Mouse (Mus musculus) neural tube, embryonic 12.5 days (tissue): Measurements from ENCODE around the gene Sost. TPM values are rescaled to one million over a fixed set of nuclear protein-coding genes. Genes with fewer than 3 reads are reported as not detected.

Source experiments
- ATAC-seq: fragments of 200-750 bp; cut with Nextera tagmentation; 2 replicates; pipeline ENCODE4 v1.8.0; 2017; ENCODE audit warnings: low read depth, mild to moderate bottlenecking, moderate TSS enrichment, moderate library complexity; ENCODE audit not compliant: low FRiP score
- H3K27ac ChIP-seq: fragments of 300-500 bp; sonication (generic); 2 replicates; pipeline ENCODE4 v1.5.1; 2016
- H3K27me3 ChIP-seq: fragments of 300-500 bp; sonication (generic); replicated peaks from 2 replicates; pipeline ENCODE4 v1.6.1; 2016; ENCODE audit warnings: mild to moderate bottlenecking
- H3K36me3 ChIP-seq: fragments of 300-500 bp; sonication (generic); 2 replicates; pipeline ENCODE4 v1.6.1; 2016; ENCODE audit warnings: mild to moderate bottlenecking
- H3K4me1 ChIP-seq: fragments of 300-500 bp; sonication (generic); 2 replicates; pipeline ENCODE4 v1.6.1; 2016
- H3K4me2 ChIP-seq: fragments of 300-500 bp; sonication (generic); replicated peaks from 2 replicates; pipeline ENCODE4 v1.6.1; 2016; ENCODE audit warnings: mild to moderate bottlenecking
- H3K4me3 ChIP-seq: fragments of 300-500 bp; sonication (generic); 2 replicates; pipeline ENCODE4 v1.5.1; 2016
- H3K9ac ChIP-seq: fragments of 300-500 bp; sonication (generic); 2 replicates; pipeline ENCODE4 v1.6.1; 2016; ENCODE audit warnings: mild to moderate bottlenecking
- H3K9me3 ChIP-seq: fragments of 300-500 bp; sonication (generic); 2 replicates; pipeline ENCODE4 v1.6.1; 2016; ENCODE audit warnings: mild to moderate bottlenecking
- WGBS: fragments of 180-500 bp; shearing (Covaris S2); methylation state at CpG from one replicate; pipeline ENCODE4 v1.1.7; 2016; 5-methylcytosine and 5-hydroxymethylcytosine counted together
- polyA plus RNA-seq: library from polyadenylated mRNA; unstranded; fragments of >200 nt; fragmentation: Nextera tagmentation; extraction: Ambion mirVana; gene quantifications from 2 replicates; pipeline ENCODE4 v1.2.1, GENCODE M21; 2016

The Sost gene
- polyA plus RNA-seq, 1 experiment from 2014 or later, result 0.20 TPM

DNA sequence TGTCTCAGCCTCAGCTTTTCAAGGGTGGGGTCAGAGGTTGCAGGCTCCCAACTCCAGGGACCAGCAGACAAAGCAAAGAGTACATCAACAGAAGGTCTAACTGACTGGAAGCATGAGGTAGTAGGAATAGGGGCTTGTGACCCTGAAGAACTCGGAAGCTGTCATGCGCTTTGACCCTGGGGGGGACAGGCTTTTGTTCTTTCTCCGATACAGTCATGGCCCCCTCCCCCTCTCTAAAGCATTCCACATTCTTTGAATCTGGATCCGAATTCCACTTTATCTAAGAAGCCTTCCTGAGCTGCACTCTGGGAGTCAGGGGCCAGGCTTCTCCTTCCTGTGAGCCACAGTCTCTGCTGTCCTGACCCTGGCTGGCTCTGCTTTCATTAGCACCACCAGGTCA lies 34.8 kb downstream of the Sost start:
- H3K36me3 ChIP-seq, result no peaks in the 10 kb centered on the region
- 47% methylated on average over 4 of the region's 4 CpGs for WGBS
- H3K27me3 ChIP-seq, result no peaks in the 10 kb centered on the region
- H3K4me3 ChIP-seq, result no peak overlapping the region
- H3K4me1 ChIP-seq, result peaks cover 19% of the 10 kb centered on the region; the same call in 1 of the 2 replicates
- H3K9me3 ChIP-seq, result no peaks in the 10 kb centered on the region
- no peak overlapping the region for H3K27ac ChIP-seq
- no peak overlapping the region for H3K9ac ChIP-seq
- no peak for ATAC-seq
- no peak overlapping the region for H3K4me2 ChIP-seq

DNA sequence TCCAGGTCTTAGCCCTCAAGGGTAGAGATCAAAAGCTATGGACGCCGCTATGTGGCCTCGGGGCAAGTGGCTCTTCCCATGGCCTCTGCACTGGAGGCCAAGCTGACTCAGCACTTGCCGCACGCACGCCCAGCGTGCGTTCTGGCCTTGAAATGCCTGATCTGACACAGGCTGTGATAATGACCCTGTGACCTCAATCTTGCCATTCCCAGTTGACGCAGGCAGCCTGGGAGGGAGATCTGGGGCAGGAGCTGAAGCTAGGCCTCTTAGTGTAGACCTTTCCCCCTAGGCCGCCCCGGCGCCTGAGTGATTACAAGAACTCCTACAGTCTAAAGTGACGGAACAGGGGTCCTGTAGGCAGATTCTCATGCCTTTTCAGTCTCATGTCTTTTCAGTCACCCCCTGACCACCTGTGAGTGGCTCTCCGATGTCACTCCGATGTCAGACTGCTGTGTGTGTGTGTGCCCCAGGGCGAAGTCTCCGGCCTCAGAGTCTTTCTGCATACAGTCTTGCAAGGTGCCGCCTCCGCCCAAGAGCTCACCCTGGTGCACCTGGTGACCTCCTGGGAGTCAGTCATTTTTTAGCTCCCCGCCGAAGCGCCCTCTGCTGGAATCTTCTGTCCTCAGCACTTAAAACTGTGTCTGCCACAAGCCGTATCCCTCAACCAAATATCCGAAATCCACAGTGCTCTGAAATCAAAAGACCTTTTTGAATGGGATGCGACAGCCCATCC lies 38.6 kb downstream of the Sost start:
- Histone ChIP-seq H3K36me3 (no peaks in the 10 kb centered on the region), H3K4me2 (peak overlapping the region; percentile 16; the same call in 1 of the 2 replicates), H3K4me1 (0 out of 2 replicates have a peak, but pooled peaks cover 13% of the 10 kb centered on the region), H3K9ac (no peak overlapping the region), H3K4me3 (no peak overlapping the region), H3K27me3 (no peaks in the 10 kb centered on the region), H3K9me3 (no peaks in the 10 kb centered on the region), H3K27ac (no peak overlapping the region)
- ATAC-seq, result no peak
- WGBS, result 25% methylated on average over 25 of the region's 25 CpGs

DNA sequence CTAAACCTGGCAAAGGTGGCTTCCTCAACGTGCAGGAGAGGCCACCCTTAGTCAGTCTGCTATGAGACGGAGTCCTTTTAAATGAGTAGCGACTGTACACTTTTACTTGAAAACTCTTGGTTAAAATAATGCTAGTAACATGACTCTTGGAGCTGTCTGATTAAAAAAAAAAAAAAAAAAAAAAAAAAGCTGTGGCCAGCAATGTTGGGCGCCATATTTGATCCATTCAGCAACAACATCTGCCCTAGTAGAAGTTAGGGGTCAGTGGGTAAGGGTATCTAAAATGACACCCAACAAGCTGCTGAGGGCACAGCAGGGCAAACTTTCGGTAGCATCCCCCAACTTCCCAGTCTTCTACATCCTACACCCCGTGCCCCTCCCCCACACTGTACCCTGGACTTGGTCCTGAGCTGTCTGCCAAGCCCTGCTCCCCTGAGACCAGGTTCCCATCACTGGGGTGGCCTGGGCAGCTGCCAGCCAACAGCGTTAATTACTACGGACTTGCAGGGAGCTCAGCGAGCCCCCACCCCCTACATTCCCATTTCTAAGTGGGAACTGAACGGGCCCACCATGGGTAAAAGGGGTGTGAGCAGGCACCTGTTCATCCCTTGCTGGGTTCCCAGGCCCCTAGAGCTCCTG lies 39.7 kb downstream of the Sost start:
- no peak overlapping the region for H3K4me3 ChIP-seq
- 81% methylated on average over 10 of the region's 10 CpGs for WGBS
- H3K27me3 ChIP-seq, result no peaks in the 10 kb centered on the region
- no peaks in the 10 kb centered on the region for H3K36me3 ChIP-seq
- no peak overlapping the region for H3K27ac ChIP-seq
- no peak for ATAC-seq
- H3K9me3 ChIP-seq, result no peaks in the 10 kb centered on the region
- H3K4me1 ChIP-seq, result 0 out of 2 replicates have a peak, but pooled peaks cover 13% of the 10 kb centered on the region
- no peak overlapping the region for H3K9ac ChIP-seq
- no peak overlapping the region for H3K4me2 ChIP-seq

DNA sequence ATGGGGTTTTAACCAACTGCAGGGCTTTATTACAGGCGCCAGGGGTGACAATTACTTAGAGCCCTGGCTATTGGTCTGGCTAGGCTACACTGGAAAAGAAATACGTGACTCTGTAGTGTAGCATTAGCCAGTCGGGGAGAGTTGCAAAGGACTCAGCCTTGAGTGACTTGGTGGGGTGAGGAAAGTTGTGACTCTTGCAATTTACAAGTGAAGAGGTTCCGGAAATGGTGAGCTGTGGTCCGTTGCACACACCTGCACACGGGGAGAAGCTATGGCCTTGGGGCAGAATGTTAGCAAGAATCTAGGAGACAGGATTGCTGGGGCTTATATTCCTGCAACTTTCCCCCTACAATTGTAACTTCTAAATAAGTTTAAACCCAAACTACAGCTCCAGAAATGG lies 41.2 kb downstream of the Sost start:
- no peak for ATAC-seq
- no peak overlapping the region for H3K9ac ChIP-seq
- H3K36me3 ChIP-seq, result no peaks in the 10 kb centered on the region
- WGBS, result 62% methylated on average over 6 of the region's 6 CpGs
- H3K4me3 ChIP-seq, result no peak overlapping the region
- no peak overlapping the region for H3K4me2 ChIP-seq
- no peak overlapping the region for H3K27ac ChIP-seq
- H3K4me1 ChIP-seq, result 0 out of 2 replicates have a peak, but pooled peaks cover 13% of the 10 kb centered on the region
- 0 out of 2 replicates have a peak, but pooled peaks cover 3% of the 10 kb centered on the region for H3K27me3 ChIP-seq
- no peaks in the 10 kb centered on the region for H3K9me3 ChIP-seq

DNA sequence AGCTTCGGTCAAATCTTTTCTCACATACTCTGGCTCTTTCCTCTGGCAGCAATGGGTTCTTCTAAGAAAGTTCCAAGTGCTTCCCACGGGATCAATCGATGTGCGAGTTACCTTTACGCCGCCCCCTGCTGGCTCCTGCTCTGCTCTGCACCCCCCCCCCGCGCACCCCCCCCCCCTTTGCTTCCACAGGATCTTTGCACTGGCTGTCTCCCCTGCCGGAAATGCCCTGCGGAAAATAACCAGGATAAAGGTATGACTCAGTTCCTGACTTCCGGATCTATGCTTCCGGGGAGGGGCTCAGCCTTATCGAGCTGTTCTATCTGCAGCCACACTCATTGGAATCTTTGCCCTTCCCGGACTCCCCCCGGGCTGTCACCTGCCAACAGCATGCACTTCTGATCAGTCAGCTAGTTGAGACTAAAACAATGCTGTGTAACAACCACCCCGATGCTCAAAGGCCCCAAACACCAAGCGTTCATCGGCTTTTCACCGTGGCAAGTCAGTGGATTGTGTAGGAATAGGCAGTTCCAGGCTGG lies 42.3 kb downstream of the Sost start:
- no peaks in the 10 kb centered on the region for H3K36me3 ChIP-seq
- 0 out of 2 replicates have a peak, but pooled peaks cover 3% of the 10 kb centered on the region for H3K27me3 ChIP-seq
- no peak overlapping the region for H3K4me3 ChIP-seq
- no peak overlapping the region for H3K4me2 ChIP-seq
- H3K9ac ChIP-seq, result no peak overlapping the region
- ATAC-seq, result no peak
- H3K4me1 ChIP-seq, result 0 out of 2 replicates have a peak, but pooled peaks cover 13% of the 10 kb centered on the region
- no peaks in the 10 kb centered on the region for H3K9me3 ChIP-seq
- no peak overlapping the region for H3K27ac ChIP-seq
- 69% methylated on average over 19 of the region's 19 CpGs for WGBS

DNA sequence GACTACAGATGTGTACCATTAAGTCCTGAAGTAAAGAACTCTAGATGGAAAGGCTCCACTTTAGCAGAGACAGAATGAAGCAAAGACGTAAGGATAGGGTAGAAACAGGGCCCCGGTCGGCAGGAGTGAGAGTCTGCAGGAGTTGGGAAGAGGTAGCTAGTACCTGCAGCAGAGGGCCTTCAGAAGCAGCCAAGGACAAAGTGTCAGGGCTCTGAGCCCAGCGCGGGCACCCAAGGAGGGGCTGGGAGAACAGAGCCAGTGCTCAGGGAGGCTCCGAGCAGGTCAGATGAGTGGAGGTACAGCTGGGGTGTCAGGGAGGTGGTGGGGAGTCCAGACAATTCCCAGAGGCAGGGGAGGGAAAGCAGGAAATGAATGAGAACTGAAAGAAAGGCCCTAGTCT lies 42.8 kb downstream of the Sost start:
- H3K36me3 ChIP-seq, result no peaks in the 10 kb centered on the region
- no peaks in the 10 kb centered on the region for H3K9me3 ChIP-seq
- 0 out of 2 replicates have a peak, but pooled peaks cover 3% of the 10 kb centered on the region for H3K27me3 ChIP-seq
- ATAC-seq, result no peak
- H3K4me3 ChIP-seq, result no peak overlapping the region
- H3K4me1 ChIP-seq, result 0 out of 2 replicates have a peak, but pooled peaks cover 13% of the 10 kb centered on the region
- no peak overlapping the region for H3K9ac ChIP-seq
- H3K4me2 ChIP-seq, result no peak overlapping the region
- H3K27ac ChIP-seq, result no peak overlapping the region
- WGBS, result 83% methylated on average over 6 of the region's 6 CpGs

DNA sequence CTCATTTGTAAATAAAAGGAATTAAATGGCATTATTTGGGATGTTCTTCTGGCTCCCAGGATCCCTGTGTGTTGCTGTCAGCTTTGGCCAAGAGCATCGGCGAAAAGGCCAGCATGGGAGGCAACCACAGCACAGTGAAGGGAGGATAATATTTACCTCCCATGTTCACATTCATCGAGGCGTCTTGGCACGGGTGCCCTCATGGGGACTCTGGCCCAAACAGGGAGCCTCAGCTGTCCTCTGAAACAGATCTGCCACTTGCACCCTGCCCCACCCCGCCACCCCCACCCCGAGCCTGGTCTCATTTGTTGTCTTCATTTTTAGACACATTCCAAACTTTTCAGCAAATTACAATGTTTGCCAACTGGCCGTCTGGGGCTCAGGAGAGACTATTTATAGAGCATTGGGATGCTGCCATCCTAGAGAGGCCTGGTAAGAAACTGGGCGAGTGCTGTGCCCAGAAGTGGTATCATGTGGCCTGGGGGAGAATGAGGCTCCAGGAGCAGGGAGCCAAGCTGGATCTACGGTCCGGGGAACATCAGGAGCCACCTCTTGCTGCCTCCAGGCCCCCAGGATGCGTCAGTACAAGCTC lies 45.4 kb downstream of the Sost start:
- H3K4me1 ChIP-seq, result no peaks in the 10 kb centered on the region
- H3K27ac ChIP-seq, result no peak overlapping the region
- no peaks in the 10 kb centered on the region for H3K9me3 ChIP-seq
- H3K27me3 ChIP-seq, result peaks cover 13% of the 10 kb centered on the region
- WGBS, result 88% methylated on average over 12 of the region's 12 CpGs
- ATAC-seq, result no peak
- H3K9ac ChIP-seq, result no peak overlapping the region
- no peak overlapping the region for H3K4me2 ChIP-seq
- no peaks in the 10 kb centered on the region for H3K36me3 ChIP-seq
- no peak overlapping the region for H3K4me3 ChIP-seq

DNA sequence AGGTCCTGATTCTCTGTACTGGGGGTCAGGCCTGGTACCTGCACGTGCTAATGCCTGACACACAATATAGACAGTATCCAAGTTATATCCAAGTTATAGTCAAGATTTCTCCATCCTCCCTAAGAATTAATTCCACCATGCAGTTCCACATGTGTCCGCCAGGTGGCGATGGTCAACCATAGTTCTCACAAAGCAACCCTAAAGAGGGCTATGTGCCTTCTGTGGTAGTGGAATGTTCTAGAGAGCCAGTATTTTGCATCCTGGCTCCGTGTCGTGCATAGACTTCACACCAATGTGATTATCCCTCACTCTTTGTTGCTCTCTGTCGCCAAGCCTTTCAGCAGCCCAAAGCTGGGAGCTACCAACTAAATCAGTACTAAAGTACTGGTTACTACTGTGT lies 47.2 kb downstream of the Sost start:
- 3% methylated on average over 6 of the region's 6 CpGs for WGBS
- ATAC-seq, result no peak
- no peaks in the 10 kb centered on the region for H3K4me1 ChIP-seq

DNA sequence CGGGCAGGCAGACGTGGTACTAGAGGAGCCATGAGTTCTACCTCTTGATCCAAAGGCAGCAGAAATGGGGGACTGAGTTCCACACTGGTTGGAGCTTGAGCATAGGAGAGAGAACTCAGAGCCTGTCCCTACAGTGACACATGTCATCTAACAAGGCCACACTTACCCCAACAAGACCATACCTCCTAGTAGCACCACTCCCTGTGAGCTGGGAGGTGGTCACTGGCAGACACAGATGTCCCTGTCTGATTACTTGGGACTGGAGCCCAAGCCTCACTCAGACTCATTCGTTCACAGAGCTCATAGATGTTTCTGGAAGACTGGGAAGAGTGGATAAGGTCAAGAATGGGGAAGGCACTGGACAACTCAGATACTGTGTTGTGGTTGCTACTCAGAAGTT lies 48.2 kb downstream of the Sost start:
- no peaks in the 10 kb centered on the region for H3K4me1 ChIP-seq
- WGBS, result 74% methylated on average over 3 of the region's 3 CpGs
- no peaks in the 10 kb centered on the region for H3K9me3 ChIP-seq
- H3K36me3 ChIP-seq, result no peaks in the 10 kb centered on the region
- H3K27ac ChIP-seq, result no peak overlapping the region
- no peak overlapping the region for H3K4me3 ChIP-seq
- no peak overlapping the region for H3K4me2 ChIP-seq
- no peak overlapping the region for H3K9ac ChIP-seq
- no peak for ATAC-seq
- H3K27me3 ChIP-seq, result peaks cover 13% of the 10 kb centered on the region

More for the DNA sequence above, 47.2 kb downstream of the Sost start:
- Histone ChIP-seq H3K4me3 (no peak overlapping the region), H3K9me3 (no peaks in the 10 kb centered on the region), H3K27me3 (peaks cover 13% of the 10 kb centered on the region), H3K9ac (no peak overlapping the region), H3K36me3 (no peaks in the 10 kb centered on the region), H3K27ac (no peak overlapping the region), H3K4me2 (no peak overlapping the region)

DNA sequence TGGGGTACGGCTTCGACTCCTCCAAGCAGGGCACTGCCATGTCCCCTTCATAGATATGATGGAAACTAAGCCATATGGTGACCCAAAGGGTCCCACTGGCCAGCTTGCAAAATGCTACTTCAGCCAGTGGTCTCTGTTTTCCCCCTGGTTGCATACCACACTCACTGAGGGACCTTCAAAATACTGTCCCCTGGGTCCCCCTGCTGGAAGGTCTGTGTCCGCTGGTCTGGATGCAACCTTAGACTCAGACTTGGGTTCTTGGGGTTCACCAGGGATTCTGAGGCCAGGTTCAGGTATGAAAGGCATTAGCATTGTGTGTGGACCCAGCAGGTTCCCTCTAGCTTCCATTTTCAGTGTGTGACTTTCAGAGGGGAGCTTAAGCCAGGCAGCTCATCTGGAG lies 50.0 kb downstream of the Sost start:
- 69% methylated on average over 3 of the region's 3 CpGs for WGBS
- Histone ChIP-seq H3K4me1 (no peaks in the 10 kb centered on the region), H3K27ac (no peak overlapping the region), H3K27me3 (peaks cover 16% of the 10 kb centered on the region), H3K9ac (no peak overlapping the region), H3K36me3 (no peaks in the 10 kb centered on the region), H3K4me2 (no peak overlapping the region), H3K4me3 (no peak overlapping the region), H3K9me3 (no peaks in the 10 kb centered on the region)
- no peak for ATAC-seq

DNA sequence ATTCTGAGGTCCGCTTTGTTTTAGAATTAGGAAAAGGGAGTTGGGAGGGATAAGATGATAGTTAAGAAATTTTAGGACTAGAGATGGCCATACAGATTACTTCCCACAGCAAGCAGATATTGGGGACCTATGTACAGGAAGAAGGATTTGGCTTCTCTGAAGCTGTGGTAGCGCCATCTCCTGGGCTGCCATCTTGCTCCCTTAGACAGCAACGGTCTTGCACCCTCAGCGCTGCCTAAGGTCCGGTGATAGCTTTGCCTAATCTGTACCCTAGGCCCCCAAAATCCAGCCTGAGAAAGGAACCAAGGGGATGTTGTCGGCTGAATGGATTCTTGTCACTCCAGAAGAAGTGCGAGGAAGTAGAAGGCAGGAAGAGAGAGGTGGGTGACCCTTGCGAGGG lies 53.2 kb downstream of the Sost start:
- Histone ChIP-seq H3K4me2 (no peak overlapping the region), H3K4me3 (no peak overlapping the region), H3K36me3 (no peaks in the 10 kb centered on the region), H3K4me1 (no peaks in the 10 kb centered on the region), H3K9me3 (no peaks in the 10 kb centered on the region), H3K9ac (no peak overlapping the region), H3K27ac (no peak overlapping the region), H3K27me3 (peaks cover 20% of the 10 kb centered on the region)
- 67% methylated on average over 8 of the region's 8 CpGs for WGBS
- no peak for ATAC-seq
